Mouse (Mus musculus) splenic B cell, adult 2 months (primary cell): ENCODE data around the gene 9930022D16Rik.

Experiments
- DNase-seq: peaks from one replicate; pipeline ENCODE4 v3.0.0-alpha.2; 2011; ENCODE audit warnings: low read depth, low spot score
- H3K27me3 ChIP-seq: 2 replicates; pipeline ENCODE4 v1.6.1; 2012; ENCODE audit warnings: mild to moderate bottlenecking, low read length, moderate library complexity, mixed read lengths; ENCODE audit not compliant: control insufficient read depth, poor library complexity, insufficient read depth, severe bottlenecking
- H3K36me3 ChIP-seq: 2 replicates; pipeline ENCODE4 v1.6.1; 2012; ENCODE audit warnings: mild to moderate bottlenecking, low read length, moderate library complexity, mixed read lengths; ENCODE audit not compliant: control insufficient read depth, poor library complexity, insufficient read depth, severe bottlenecking

Gene 9930022D16Rik

DNA sequence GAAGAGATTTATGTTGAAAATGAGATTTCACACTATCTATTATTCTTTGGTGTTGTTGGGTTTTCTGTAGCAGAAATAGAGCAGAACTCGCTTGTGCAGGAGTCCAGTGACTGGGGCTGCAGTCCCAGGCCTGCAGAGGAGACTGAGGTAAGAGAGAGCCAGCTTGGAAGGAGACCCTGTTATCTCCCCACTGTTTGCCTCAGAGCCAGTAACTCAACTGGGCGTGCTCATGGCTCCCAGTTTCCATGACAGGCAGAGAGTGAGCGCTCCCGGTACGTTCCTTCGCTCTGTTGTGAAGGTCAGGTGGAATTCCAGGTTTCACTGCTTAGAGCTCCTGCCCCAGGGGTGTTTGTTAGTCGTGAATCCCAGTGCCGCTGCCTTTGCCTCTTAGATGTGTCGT lies 21.1 kb upstream of the 9930022D16Rik start:
- Histone ChIP-seq H3K36me3 (no peaks in the 10 kb centered on the region; the same call in none of the 2 replicates), H3K27me3 (no peaks in the 10 kb centered on the region)
- no peak for DNase-seq

DNA sequence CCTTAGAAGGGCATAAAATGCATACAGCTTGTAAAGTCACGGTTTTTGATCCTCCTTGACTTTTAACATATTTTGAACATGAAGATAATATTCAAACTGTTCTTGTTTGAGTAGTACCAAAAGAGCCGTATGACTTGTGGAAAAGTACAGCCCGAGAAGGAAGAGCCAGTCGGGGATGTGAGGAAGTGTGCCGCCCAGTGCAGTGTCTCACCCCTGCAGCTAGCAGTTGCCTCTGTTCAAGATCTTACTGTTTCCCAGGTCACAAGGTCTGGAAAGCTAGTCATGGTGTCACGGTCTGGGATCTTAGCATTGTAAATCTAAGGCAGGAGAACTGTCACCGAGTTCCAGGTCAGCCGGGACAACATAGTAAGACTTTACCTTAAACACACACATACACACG lies 19.0 kb upstream of the 9930022D16Rik start:
- H3K27me3 ChIP-seq: no peaks in the 10 kb centered on the region
- DNase-seq: no peak
- peaks cover 2% of the 10 kb centered on the region for H3K36me3 ChIP-seq

DNA sequence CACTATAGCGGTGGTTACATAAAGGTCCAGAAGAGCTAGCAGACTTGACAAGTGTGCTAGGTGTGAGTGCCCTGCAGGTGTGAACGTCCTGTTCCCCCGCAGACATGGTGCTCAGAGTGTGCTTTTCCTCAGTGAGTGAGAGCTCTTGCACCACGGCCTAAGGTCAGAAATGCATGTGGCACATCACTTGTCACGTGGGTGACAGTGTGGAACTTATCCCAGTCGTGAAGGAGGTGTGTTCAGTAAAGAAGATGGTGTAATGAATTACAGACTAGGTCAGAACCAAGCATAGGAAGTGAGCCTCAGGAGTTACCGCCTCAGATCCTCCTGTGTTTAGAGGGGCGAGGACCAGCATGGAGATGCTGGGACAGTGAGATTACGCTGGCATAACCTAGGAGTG lies 18.4 kb upstream of the 9930022D16Rik start:
- no peaks in the 10 kb centered on the region for H3K27me3 ChIP-seq
- peaks cover 3% of the 10 kb centered on the region for H3K36me3 ChIP-seq
- DNase-seq: no peak

DNA sequence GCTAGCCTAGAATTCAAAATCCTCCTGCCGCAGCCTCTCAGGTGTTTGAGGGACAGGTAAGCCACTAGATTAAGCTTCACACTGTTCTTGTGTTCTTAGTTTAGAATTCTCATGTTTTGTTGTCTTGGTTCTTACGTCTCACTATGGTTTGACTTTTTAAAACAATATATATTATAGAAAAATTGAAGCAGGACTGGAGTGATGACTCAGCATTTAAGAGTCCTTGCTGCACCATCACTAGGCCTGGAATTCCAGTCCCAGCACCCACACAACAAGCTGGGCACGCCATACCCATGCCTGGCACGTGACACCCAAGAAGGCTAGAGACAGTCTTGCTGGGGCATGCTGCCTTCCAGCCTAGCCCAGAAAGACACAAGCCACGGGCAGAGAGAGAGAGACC lies 7.3 kb upstream of the 9930022D16Rik start:
- no peak for DNase-seq
- Histone ChIP-seq H3K36me3 (no peaks in the 10 kb centered on the region; the same call in 1 of the 2 replicates), H3K27me3 (no peaks in the 10 kb centered on the region)

DNA sequence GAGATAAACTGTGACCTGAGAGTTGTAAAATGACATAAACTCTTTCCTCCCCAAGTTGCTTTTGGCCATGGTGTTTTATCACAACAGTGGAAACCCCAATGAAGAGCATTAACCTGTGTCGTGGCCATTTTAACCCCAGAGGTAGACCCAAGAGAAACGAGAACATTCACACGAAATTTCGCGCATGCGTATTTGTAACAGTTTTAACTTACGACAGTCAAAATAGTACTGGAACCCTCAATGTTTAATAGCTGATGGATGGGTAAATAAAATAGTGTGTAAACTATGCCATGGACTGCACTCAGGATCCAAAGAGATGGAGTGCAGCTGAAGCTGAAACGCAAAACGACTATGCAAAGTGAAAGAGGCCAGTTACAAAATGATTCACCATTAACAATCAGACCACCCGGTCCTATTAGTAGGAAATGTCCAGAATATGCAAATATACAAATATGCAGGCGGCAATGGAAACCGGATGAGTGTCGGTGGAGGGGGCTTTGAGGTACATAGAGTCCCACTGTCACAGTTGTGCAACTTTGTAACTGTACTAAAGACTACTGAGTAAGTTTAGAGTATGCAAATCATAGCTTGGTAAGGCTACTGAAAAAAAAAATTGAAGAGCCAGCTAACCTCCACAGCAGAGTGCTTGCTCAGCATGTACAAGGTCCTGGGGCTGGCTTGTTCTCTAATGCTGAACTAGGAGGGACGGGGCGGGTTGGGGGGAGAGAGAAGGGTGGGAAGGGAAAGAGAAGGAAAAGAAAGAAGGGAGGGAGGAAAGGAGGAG lies 3.3 kb upstream of the 9930022D16Rik start:
- Histone ChIP-seq H3K36me3 (no peaks in the 10 kb centered on the region), H3K27me3 (no peaks in the 10 kb centered on the region)
- no peak for DNase-seq

DNA sequence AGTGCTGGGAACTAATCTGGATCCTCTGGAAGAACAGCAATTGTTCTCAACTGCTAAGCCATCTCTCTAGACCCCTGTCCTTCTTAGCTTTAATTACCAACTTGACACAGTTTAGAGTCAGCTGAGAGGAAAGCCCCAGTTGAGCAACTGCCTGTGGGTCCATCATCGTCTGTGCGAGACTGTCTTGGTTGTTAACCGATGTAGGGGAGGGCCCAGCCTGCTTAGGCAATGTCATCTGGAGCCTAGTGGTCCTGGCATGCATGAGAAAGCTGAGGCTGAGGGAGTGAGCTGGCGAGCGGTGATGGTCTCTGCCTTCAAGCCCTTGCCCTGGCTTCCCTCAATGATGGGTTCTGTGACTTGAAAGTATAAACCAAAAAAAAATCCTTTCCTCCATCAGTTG lies 1.1 kb downstream of the 9930022D16Rik start:
- no peak for DNase-seq
- no peaks in the 10 kb centered on the region for H3K36me3 ChIP-seq
- H3K27me3 ChIP-seq: no peaks in the 10 kb centered on the region

DNA sequence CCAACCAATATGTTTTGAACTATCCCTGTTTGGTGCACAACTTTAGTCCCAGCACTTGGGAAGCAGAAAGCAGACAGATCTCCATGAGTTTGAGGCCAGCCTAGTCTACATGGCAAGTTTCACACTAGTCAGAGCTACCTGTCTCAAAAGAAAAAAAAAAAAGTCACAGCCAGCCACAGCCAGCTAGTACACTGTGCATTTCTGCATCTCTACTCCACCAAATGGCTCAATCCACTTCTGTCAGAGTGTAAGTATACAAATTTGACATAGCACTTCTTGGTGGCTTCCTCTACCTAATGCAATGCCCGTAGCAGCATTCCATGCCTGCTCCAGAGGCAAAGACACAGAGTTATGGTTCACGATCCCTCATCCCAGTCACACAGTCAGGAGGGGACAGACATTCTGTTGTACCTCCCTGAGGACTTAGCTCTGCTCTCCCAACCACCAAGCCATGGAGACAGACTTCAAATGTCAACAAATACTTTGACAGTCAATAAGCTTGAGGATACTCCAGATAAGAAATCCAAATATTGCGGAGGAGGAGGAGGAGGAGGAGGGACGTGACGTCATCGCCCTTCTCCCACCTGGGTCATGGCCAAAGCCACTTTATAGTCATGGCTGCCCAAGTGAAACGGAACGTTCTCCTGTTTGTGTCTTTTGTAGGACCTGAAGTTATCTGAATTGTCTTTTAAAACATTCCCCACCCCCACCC lies 3.1 kb downstream of the 9930022D16Rik start:
- peak; percentile 55 for DNase-seq
- no peaks in the 10 kb centered on the region for H3K27me3 ChIP-seq
- no peaks in the 10 kb centered on the region for H3K36me3 ChIP-seq

DNA sequence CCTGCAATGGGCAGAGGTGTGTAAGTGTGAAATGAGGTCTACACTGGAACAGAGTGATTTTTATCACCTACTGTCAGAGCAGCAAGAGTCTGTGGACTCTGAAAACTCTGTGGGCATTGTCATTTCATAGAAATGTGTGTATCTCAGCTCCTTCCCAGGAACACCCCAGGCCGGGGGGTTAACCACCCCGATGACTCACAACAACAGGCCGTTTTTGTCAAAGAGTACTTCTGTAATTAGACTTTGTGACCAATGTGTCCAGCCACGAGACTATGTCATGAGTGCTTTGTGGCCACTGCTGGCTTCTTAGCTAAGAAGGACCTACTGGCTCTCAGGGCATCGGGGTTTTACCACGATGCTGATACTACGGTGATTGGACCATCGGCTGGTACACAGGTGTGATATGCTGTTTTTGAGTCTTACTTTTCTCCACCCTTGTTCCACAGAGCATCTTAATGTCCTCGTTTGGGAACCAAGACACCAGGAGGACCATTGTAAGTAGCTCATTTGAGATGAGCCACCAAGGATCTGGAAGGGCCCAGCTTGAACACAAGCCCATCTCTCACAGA lies 3.8 kb downstream of the 9930022D16Rik start:
- DNase-seq: peak; percentile 55
- Histone ChIP-seq H3K36me3 (no peaks in the 10 kb centered on the region), H3K27me3 (no peaks in the 10 kb centered on the region)

DNA sequence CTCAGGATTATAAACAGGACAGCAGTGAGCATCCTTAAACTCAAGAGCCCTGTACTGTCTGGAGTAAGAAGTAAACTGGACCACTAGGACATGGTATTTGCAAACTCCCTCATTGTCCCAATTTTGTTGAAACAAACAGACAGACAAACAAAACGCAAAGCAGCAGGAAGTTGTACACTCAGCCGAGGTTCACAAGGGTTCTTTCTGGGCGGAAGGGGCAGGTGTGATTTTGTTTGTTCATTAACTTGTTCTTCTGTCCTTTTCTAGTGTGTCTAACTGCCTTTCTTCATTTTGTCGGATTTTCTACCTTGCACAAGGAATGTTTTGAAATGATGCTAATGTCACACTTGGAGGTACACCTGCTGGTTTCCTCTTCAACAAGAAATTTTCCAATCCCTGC lies 5.7 kb downstream of the 9930022D16Rik start:
- H3K27me3 ChIP-seq: no peaks in the 10 kb centered on the region
- no peak for DNase-seq
- H3K36me3 ChIP-seq: no peaks in the 10 kb centered on the region

DNA sequence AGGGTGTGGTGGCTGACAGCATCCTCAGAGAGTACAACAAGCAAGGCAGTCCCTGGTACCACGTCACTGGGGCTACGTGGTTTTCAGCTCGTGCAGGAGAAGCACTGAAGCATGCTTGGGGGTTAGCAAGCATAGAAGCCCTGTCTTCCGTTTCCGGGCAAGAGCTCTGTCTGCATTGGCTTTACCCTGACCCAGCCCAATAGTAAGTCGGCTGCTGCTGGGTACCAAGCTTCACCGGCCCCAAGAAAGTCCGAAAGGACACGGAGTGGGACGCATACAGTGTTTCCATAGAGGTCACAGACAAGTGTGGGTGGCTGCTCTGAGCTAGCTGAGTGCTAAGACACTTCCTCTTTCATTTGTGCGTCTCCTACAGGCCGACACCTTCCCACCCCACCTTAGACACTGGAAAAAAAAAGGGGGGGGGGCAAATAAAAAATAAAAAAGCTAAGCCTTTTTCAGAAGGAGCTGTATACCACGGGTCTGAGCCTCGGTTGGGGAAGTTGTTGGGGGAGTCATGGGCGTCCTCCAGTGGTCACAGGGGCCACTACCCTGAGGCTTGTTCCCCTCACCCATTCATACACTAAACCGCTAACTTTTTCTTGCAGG lies 6.3 kb downstream of the 9930022D16Rik start:
- DNase-seq: peak; percentile 97
- H3K36me3 ChIP-seq: no peaks in the 10 kb centered on the region

DNA sequence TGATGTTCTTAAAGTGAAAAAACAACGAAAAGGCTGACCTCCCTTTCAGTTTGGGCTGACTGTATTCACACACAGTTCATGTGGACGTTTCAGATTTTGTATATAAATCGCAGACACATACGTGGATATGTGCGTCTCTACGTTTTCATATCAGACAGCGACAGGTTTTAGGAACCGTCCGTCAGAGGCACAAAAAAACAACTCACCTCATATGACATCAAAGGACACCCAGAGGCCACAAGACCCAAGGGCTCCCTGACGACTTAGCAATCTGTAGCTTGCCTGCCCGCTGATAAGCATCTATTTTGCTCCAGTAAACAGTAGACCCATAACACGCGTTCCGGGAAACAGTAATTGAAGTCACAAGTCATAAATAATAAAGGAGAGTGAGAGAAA lies 6.8 kb downstream of the 9930022D16Rik start:
- Histone ChIP-seq H3K27me3 (no peaks in the 10 kb centered on the region), H3K36me3 (no peaks in the 10 kb centered on the region)
- DNase-seq: no peak

More for the DNA sequence above, 6.3 kb downstream of the 9930022D16Rik start:
- H3K27me3 ChIP-seq: no peaks in the 10 kb centered on the region

DNA sequence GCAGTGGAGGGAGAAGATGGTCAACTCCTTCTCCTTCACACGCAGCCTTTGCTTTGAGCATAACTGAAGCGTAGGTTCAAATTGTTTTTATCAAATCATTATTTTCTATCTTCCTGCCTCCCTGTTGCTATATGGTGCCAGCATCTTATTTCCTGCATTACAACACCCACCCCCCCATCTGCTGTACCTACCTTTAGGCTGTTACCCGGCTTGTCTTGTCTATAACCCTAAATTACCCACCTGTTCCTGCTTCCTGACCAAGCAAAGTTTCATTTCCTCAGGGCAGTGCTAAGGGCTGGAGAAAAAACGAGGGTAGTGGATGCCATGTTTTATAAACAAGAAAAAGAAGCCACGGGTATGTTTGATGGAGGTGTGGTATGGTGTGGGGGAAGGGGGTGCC lies 7.5 kb downstream of the 9930022D16Rik start:
- Histone ChIP-seq H3K36me3 (no peaks in the 10 kb centered on the region), H3K27me3 (no peaks in the 10 kb centered on the region)
- peak; percentile 62 for DNase-seq

DNA sequence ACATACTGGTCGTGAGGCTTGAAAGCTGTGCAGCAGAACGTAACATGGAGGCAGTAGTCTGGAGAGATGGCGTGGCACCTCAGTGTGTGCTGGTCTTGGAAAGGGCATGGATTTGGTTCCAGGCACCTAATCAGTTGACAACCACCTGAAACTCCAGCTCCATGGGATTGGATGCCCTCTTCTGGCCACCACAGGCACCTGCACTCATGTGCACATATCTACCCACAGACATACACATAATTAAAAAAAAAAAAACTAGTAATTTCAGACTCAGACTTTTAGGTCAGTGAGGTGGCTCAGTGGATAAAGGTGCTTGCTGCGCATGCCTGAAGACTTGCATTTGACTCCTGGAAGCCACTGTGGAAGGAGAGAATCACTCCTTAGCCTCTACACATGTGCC lies 8.5 kb downstream of the 9930022D16Rik start:
- H3K36me3 ChIP-seq: no peaks in the 10 kb centered on the region
- no peaks in the 10 kb centered on the region for H3K27me3 ChIP-seq

DNA sequence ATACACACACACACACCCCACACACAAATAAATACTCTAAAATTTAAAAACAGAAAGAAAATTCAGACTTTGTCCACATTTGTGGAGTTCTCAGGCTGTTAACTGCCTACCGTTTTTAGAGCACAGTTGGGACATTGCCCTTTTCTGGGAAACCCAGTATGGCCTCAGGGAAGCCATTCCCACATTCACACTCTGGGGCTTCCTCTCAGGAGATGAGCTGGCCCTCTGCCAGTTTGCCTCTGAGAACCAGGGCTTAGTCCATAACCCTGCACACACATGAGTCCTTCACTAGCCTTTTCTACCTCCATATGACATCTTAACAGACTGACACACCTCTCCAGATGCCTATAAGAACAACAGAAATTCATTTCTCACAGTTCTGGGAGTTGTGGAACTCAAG lies 9.6 kb downstream of the 9930022D16Rik start:
- Histone ChIP-seq H3K27me3 (no peaks in the 10 kb centered on the region), H3K36me3 (no peaks in the 10 kb centered on the region)
- no peak for DNase-seq

More for the DNA sequence above, 8.5 kb downstream of the 9930022D16Rik start:
- DNase-seq: no peak
